Mouse (Mus musculus): ENCODE data around the gene Olfr623.

- TF ChIP-seq GATA1 (IDR thresholded peaks at IDR 0.05; ENCODE audit: low read length) (no peak), TAL1 (IDR thresholded peaks at IDR 0.05; ENCODE audit: low read length) (no peak)
These were observed 18.9 kb upstream of the Olfr623 start, which contains the start of gene Olfr625-ps1 for GRCm38 (mm10) chr7:103682420-103682819.

Data from erythroblast, embryonic 14.5 days (primary cell).